Mouse (Mus musculus) inflammation-experienced regulatory T-cells (primary cell): Measurements from ENCODE around the gene 1700123O20Rik. TPM values are rescaled to one million over a fixed set of nuclear protein-coding genes. Genes with fewer than 3 reads are reported as not detected.

Source experiments
- polyA plus RNA-seq, 2 experiments: library from polyadenylated mRNA; unstranded; fragments of 100-300 nt; shearing (Covaris generic); gene quantifications; one replicate each; pipeline ENCODE4 v1.2.1; 2017

1700123O20Rik gene
- 10 to 100 TPM; 78.9 to 85.7 TPM for polyA plus RNA-seq

DNA sequence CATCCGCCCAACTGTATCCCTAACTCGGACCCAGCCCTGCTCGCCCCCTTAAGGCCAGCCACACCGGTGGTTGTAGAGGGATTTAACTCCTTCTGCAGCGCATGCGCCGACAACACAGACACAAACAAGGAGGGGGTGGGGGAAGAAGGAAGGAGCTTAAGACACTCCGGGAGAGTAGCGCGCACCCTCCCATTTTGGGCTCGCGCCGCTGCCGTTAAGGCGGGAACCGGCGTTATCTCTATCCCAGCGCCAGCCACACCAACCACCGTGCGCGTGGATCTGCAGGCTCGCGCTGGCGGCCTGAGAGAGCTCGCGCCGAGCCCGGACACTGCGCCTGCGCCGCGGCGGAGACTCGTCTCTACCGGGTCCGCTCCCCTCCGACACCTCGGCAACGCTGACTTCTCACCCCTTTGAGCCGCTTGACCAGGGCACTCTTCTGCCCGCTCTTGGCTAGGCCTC is at the start of gene 1700123O20Rik:
1700123O20Rik (plus strand) TSS at position 154 of the 459 bp plus-strand sequence.

DNA sequence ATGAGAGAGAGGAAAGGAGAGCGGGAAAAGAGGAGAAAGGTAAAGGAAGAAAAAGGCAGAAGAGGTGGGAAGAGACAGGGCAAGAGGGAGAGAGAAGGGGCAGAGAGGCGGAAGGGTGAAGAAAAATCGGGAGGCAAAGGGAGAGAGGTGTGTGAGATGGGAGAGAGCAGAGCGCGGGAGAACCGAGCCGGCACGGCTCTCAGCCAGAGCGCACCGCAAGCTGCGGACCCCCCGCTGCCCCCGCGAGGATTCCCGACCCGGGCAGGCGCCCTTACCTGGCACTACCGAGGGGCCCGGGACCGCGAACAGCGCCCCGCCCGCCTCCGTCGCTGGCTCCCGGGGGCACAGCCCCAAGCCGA is 45.1 kb upstream of the 1700123O20Rik start, which contains the start of gene Gm17606:
Gm17606 (plus strand) TSS at position 7 of the 359 bp plus-strand sequence.

DNA sequence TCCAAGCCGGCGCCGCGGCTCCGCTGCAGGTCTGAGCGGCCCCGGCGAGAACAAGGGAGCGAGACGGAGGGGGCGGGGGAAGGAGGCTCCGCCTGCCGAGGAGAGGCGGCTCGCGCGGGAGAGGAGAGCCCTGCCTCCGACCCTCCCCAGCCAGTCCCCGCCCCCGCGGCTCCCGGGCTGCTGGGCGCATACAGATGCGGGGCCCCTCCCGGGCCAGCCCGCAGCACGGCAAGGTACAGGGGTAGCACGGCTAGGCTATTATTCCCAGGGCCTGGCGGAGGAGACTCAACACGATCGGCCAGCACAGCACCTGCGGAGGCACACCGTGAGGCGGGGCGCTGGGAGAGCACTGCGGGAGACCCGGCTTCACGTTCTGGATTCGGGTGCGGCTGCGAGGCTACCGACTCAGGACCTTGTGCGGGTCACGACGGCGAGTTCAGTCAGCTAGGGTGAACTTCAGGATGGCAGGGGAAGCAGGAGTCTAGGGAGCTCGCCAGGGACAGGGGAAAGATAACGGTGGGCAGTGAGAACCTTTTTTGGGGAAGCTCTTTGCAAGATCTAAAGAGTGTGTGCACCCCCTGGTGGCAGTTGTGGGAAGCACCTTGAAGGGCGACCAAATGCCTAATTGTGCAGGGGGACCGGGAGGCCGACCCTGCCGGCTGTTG is 44.6 kb upstream of the 1700123O20Rik start, which contains the start of gene Cdh24:
Cdh24 (minus strand) TSS at position 60 of the 665 bp plus-strand sequence.

DNA sequence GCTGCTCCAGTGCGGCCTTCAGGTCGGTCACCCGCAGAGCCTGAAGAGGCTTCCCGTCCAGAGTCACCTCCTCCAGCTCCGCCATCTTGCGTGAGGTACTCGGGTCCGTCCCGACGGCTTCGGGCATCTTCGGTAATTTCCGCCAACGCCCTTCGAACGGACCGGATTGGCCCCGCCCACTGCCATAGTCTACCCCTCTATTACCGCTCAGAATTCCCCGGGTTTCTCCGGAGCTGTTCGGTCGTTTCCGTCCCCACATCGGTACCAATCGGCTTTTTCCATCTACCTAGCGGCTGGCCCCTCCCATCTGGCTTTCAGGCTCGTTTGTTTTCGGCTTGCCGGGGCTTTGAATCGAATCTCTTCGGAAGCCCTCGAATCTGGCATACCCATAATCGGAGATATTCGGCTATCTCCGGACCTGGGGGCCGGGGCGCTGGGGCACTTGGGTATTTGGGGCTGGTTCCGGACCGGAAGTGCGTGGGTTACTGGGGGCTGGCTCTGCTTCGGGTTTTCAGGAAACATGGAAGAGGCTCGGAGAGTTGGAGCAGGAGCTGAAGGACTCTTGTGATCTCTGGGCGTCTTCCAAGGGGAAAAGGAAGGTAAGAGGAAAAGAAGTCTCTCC is 617 bp downstream of the 1700123O20Rik start, which contains the start of gene Acin1:
Acin1 (minus strand) TSS at position 410 of the 622 bp plus-strand sequence.

DNA sequence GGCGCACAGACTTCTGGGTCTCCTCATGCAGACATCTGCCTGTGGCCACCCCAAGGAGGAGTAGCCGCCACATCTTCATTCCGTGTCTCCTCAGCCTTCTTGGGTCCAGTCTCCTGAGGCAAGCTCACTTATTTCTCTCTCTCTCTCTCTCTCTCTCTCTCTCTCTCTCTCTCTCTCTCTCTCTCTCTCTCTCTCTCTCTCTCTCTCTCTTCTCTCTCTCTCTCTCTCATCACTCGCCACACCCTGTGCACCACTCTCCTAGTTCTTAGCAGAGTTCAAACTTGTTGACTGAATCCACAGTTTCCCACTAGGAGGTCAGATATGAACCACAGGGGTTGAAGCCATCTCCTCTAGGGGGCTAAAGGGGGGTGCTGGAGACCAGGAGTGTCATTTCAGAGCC is 12.7 kb downstream of the 1700123O20Rik start, which contains the start of gene Gm29776:
Gm29776 (minus strand) TSS at position 101 of the 400 bp plus-strand sequence.

DNA sequence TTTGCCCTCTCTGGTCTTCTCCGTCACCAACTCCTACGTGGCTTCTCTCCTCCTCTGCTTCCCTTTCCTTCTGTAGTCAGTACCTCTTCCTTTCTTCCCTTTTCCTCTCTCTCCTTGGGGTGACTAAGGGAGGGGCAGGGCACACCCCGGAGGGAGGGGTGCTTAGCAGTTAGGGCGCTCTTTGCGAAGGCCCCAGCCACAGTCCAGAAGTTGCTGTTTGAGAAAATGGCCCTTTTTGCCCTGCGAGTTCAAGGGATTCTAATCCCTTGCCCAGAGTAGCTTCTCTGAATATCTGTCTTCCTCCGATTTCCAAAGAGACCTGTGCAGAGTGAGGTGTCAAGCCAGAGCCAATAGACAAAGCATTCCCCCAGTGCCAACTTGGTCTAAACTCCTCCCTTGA is 26.1 kb downstream of the 1700123O20Rik start, which contains the start of gene Cebpe:
Cebpe (minus strand) TSS at position 101 of the 400 bp plus-strand sequence.

Other genes with a start within 250 kb of the 1700123O20Rik start
- gene Lrp10, start 222.1 kb upstream of the 1700123O20Rik start, polyA plus RNA-seq: 100 to 1,000 TPM; 364 to 420 TPM
- gene Rem2, start 210.1 kb upstream of the 1700123O20Rik start, polyA plus RNA-seq: under 1 TPM; 0.35 to 0.87 TPM
- 10 to 100 TPM; 35.4 to 48.8 TPM for gene Prmt5, start 168.7 kb upstream of the 1700123O20Rik start, polyA plus RNA-seq
- 10 to 100 TPM; 32.7 to 36.5 TPM for gene Haus4, start 131.6 kb upstream of the 1700123O20Rik start, polyA plus RNA-seq
- under 1 TPM; 0.81 to 0.84 TPM for gene Ajuba, start 108.7 kb upstream of the 1700123O20Rik start, polyA plus RNA-seq
- 1 to 10 TPM; 1.8 to 1.9 TPM for gene 4931414P19Rik, start 80.2 kb upstream of the 1700123O20Rik start, polyA plus RNA-seq
- gene Psmb5, start 68.2 kb upstream of the 1700123O20Rik start, polyA plus RNA-seq: 100 to 1,000 TPM; 173 to 203 TPM
- gene Psmb11, start 64.8 kb upstream of the 1700123O20Rik start, polyA plus RNA-seq: under 1 TPM; 0.08 to 0.17 TPM
- gene Gm17606, start 45.3 kb upstream of the 1700123O20Rik start, polyA plus RNA-seq: not detected
- gene Cdh24, start 44.9 kb upstream of the 1700123O20Rik start, polyA plus RNA-seq: 1 to 10 TPM; 1.8 to 1.9 TPM
- 10 to 100 TPM; 70.4 to 93.8 TPM for gene Acin1, start 715 bp downstream of the 1700123O20Rik start, polyA plus RNA-seq
- 1 to 10 TPM in 1 of 2 experiments, under 1 TPM in 1; 0.06 to 2.6 TPM for gene Gm29776, start 12.6 kb downstream of the 1700123O20Rik start, polyA plus RNA-seq
- gene Cebpe, start 26.0 kb downstream of the 1700123O20Rik start, polyA plus RNA-seq: not detected
- under 1 TPM; 0.14 to 0.76 TPM for gene Slc7a8, start 95.7 kb downstream of the 1700123O20Rik start, polyA plus RNA-seq
- gene Rnf212b, start 127.9 kb downstream of the 1700123O20Rik start, polyA plus RNA-seq: not detected
- gene Homez, start 184.7 kb downstream of the 1700123O20Rik start, polyA plus RNA-seq: 10 to 100 TPM; 13.5 to 15.9 TPM
- 1 to 10 TPM; 2.2 to 4.4 TPM for gene Ppp1r3e, start 191.3 kb downstream of the 1700123O20Rik start, polyA plus RNA-seq
- gene Bcl2l2, start 197.2 kb downstream of the 1700123O20Rik start, polyA plus RNA-seq: 1 to 10 TPM in 1 of 2 experiments, under 1 TPM in 1; 0.54 to 1.4 TPM
- not detected for gene Gm20521, start 197.2 kb downstream of the 1700123O20Rik start, polyA plus RNA-seq
- 100 to 1,000 TPM; 192 TPM for gene Pabpn1, start 206.3 kb downstream of the 1700123O20Rik start, polyA plus RNA-seq
- 1 to 10 TPM; 1.8 to 8.8 TPM for gene Slc22a17, start 226.9 kb downstream of the 1700123O20Rik start, polyA plus RNA-seq
- under 1 TPM; 0.35 to 0.92 TPM for gene Efs, start 239.9 kb downstream of the 1700123O20Rik start, polyA plus RNA-seq
- under 1 TPM; 0.19 to 0.71 TPM for gene Il25, start 246.5 kb downstream of the 1700123O20Rik start, polyA plus RNA-seq